14 mouse cellular contexts compared by ENCODE assay signal in genomic region chr4:107681099-107681849, GRCm38 (mm10). TPM values are rescaled to one million over a fixed set of nuclear protein-coding genes. Genes with fewer than 3 reads are reported as not detected.
A peak's percentile ranks its signal among the peaks of the same experiment; 100 is the strongest.
DNase-seq lines count a peak whose midpoint lies in the region; ATAC-seq and TF ChIP-seq lines count a peak whose summit lies in the region.
"Had no signal": no experiment of that assay in that cellular context is flagged by ENCODE, and none has a peak within 500 bp of the region (broad histone marks: within the 10 kb centered on the region; RNA-seq: fewer than 3 reads in every experiment).

No protein-coding gene starts in this region.

- H3K36me3 ChIP-seq in forebrain, embryonic 14.5 days (ENCODE audit: control insufficient read depth, insufficient read depth, low read length) = no peaks in the 10 kb centered on the region
- H3K36me3 ChIP-seq in hindbrain, embryonic 16.5 days (ENCODE audit: control insufficient read depth, insufficient read depth, low read length) = no peaks in the 10 kb centered on the region
- no peaks in the 10 kb centered on the region for H3K36me3 ChIP-seq in liver, postnatal 0 days (replicated peaks; ENCODE audit: insufficient read depth, low read length)
- H3K36me3 ChIP-seq: heart, embryonic 13.5 days; liver, embryonic 15.5 days had no signal

- no peaks in the 10 kb centered on the region for H3K27me3 ChIP-seq in forebrain, embryonic 14.5 days (replicated peaks; ENCODE audit: control insufficient read depth, insufficient read depth, low read length)
- no peaks in the 10 kb centered on the region for H3K27me3 ChIP-seq in hindbrain, embryonic 16.5 days (replicated peaks; ENCODE audit: control insufficient read depth, insufficient read depth, low read length)
- H3K27me3 ChIP-seq in liver, postnatal 0 days (ENCODE audit: insufficient read depth, low read length) = no peaks in the 10 kb centered on the region

- peak; percentile 16 for DNase-seq in A20 (ENCODE audit: low read depth, low spot score)
- DNase-seq in forebrain, embryonic 14.5 days (ENCODE audit: low spot score) = no peak
- DNase-seq in liver, postnatal 0 days = no peak
- no peak for DNase-seq in left cerebral cortex, postnatal 25 days (ENCODE audit: low spot score in 2 of 2)
- no peak for DNase-seq in spleen, adult 18-20 months
- no peak for DNase-seq in adrenal gland, adult (ENCODE audit: inconsistent age in 2 of 2, low spot score in 1 of 2)
- DNase-seq: cerebellum, adult 8-10 months; kidney, adult 2 months had no signal

- peak; percentile 54 for ATAC-seq in forebrain, embryonic 14.5 days
- peak; percentile 40; the same call in 1 of the 2 replicates for ATAC-seq in hindbrain, embryonic 16.5 days
- ATAC-seq in monocyte, adult 5-6 weeks (replicated peaks; ENCODE audit: insufficient number of reproducible peaks, low FRiP score, low TSS enrichment, poor library complexity, severe bottlenecking) = peak; percentile 57
- no peak for ATAC-seq in liver, postnatal 0 days

- peak overlapping the region; percentile 39 for H3K4me2 ChIP-seq in forebrain, embryonic 14.5 days (ENCODE audit: low read length)
- H3K4me2 ChIP-seq in hindbrain, embryonic 16.5 days (ENCODE audit: low read length) = no peak overlapping the region; the same call in 1 of the 2 replicates
- no peak overlapping the region for H3K4me2 ChIP-seq in liver, postnatal 0 days (ENCODE audit: low read depth, low read length)
- H3K4me2 ChIP-seq: heart, embryonic 13.5 days; liver, embryonic 15.5 days had no signal

- no peak overlapping the region; the same call in 1 of the 2 replicates for H3K9ac ChIP-seq in forebrain, embryonic 14.5 days (ENCODE audit: low read length)
- H3K9ac ChIP-seq in hindbrain, embryonic 16.5 days (ENCODE audit: low read depth, low read length) = no peak overlapping the region
- no peak overlapping the region for H3K9ac ChIP-seq in liver, postnatal 0 days (replicated peaks)
- H3K9ac ChIP-seq: heart, embryonic 13.5 days; liver, embryonic 15.5 days had no signal

- no peak for TF ChIP-seq EP300 in liver, postnatal 0 days (IDR thresholded peaks at IDR 0.05; ENCODE audit: low read depth)

- TF ChIP-seq CTCF in liver, postnatal 0 days (IDR thresholded peaks at IDR 0.05; ENCODE audit: low read depth) = no peak

- intact Hi-C loops in left cerebral cortex, postnatal 25 days (cut with DNase I) = no loop called here

- H3K9me3 ChIP-seq in forebrain, embryonic 14.5 days (replicated peaks; ENCODE audit: control insufficient read depth, low read length) = no peaks in the 10 kb centered on the region
- no peaks in the 10 kb centered on the region for H3K9me3 ChIP-seq in hindbrain, embryonic 16.5 days (ENCODE audit: control insufficient read depth, low read length)
- no peaks in the 10 kb centered on the region for H3K9me3 ChIP-seq in liver, postnatal 0 days (ENCODE audit: low read length)
- H3K9me3 ChIP-seq: heart, embryonic 13.5 days; liver, embryonic 15.5 days had no signal

- H3K4me1 ChIP-seq in forebrain, embryonic 14.5 days (ENCODE audit: control insufficient read depth, insufficient read depth, low read length) = peaks cover 20% of the 10 kb centered on the region
- peaks cover 19% of the 10 kb centered on the region for H3K4me1 ChIP-seq in hindbrain, embryonic 16.5 days (ENCODE audit: control insufficient read depth, insufficient read depth, low read depth, low read length)
- H3K4me1 ChIP-seq in liver, postnatal 0 days (ENCODE audit: insufficient read depth) = no peaks in the 10 kb centered on the region
- H3K4me1 ChIP-seq: liver, embryonic 15.5 days had no signal

- peak overlapping the region; percentile 90 for H3K27ac ChIP-seq in forebrain, embryonic 14.5 days (ENCODE audit: low read depth, low read length)
- no peak overlapping the region for H3K27ac ChIP-seq in hindbrain, embryonic 16.5 days (ENCODE audit: low read depth, low read length)
- H3K27ac ChIP-seq in liver, postnatal 0 days (ENCODE audit: low read depth) = no peak overlapping the region
- H3K27ac ChIP-seq: heart, embryonic 13.5 days; layer of hippocampus, adult 2 months; liver, embryonic 15.5 days had no signal

- WGBS in forebrain, embryonic 14.5 days = 32% methylated on average over 9 of the region's 9 CpGs
- WGBS in hindbrain, embryonic 16.5 days = 26% methylated on average over 9 of the region's 9 CpGs
- 41% methylated on average over 9 of the region's 9 CpGs for WGBS in liver, postnatal 0 days (ENCODE audit: insufficient replicate concordance)

- H3K4me3 ChIP-seq in forebrain, embryonic 14.5 days (ENCODE audit: low read depth, low read length) = no peak overlapping the region
- no peak overlapping the region for H3K4me3 ChIP-seq in hindbrain, embryonic 16.5 days (ENCODE audit: low read length)
- no peak overlapping the region for H3K4me3 ChIP-seq in liver, postnatal 0 days (ENCODE audit: low read depth, low read length)
- H3K4me3 ChIP-seq: heart, embryonic 13.5 days; layer of hippocampus, adult 2 months; liver, embryonic 15.5 days had no signal

RNA-seq across cellular contexts. Expression of gene Dmrtb1, which starts 2.8 kb away (rescaled TPM):
- polyA plus RNA-seq in forebrain, embryonic 14.5 days (2014; fragmentation: Nextera tagmentation; extraction: Ambion mirVana) = 24.3 and 30.6 TPM in 2 replicates
- 10.9 and 15.8 TPM in 2 replicates for polyA plus RNA-seq in hindbrain, embryonic 16.5 days (2015; fragmentation: Nextera tagmentation; extraction: Ambion mirVana)
- 1.7 to 4.1 TPM in 2 of 3 replicates, not detected in the other for total RNA-seq in monocyte, adult 5-6 weeks (2017)
- not detected in 2 replicates for polyA plus RNA-seq in liver, postnatal 0 days (2015; fragmentation: Nextera tagmentation; extraction: Ambion mirVana)
- total RNA-seq in left cerebral cortex, postnatal 25 days (2021) = 1 to 10 TPM in 1 of 2 experiments, under 1 TPM in 1; 0.76 to 1.1 TPM
- polyA plus RNA-seq: embryonic facial prominence, embryonic 14.5 days; liver, embryonic 15.5 days had no signal

Comparison
In these comparisons a context has a peak if more than half of its experiments do, and no peak if none do; other contexts are left out.
1. RNA of gene Dmrtb1, which starts 2.8 kb away (polyA plus RNA-seq): 24.3 to 30.6 TPM in forebrain, embryonic 14.5 days and 10.9 to 15.8 TPM in hindbrain, embryonic 16.5 days; not detected in liver, postnatal 0 days; every median in the first group is over 10 times any median in the second.